Mouse (Mus musculus) left cerebral cortex, adult 2 months (tissue): ENCODE measurements around the gene Srebf2. TPM values are rescaled to one million over a fixed set of nuclear protein-coding genes. Genes with fewer than 3 reads are reported as not detected.

Source experiments
- DNase-seq, 2 experiments: peaks; one replicate each; pipeline ENCODE4 v3.0.0; 2021 to 2022; ENCODE audit warnings: low spot score in 2 of 2, mixed read lengths in 1 of 2; ENCODE audit errors: extremely low spot score in 1 of 2
- H3K27ac ChIP-seq: fragments of 200-600 bp; 2 replicates; pipeline ENCODE4 v1.8.1; 2022
- H3K4me3 ChIP-seq: fragments of 200-600 bp; 2 replicates; pipeline ENCODE4 v1.8.1; 2022
- CTCF ChIP-seq: fragments of 200-600 bp; IDR thresholded peaks from 2 replicates; pipeline ENCODE4 v1.8.1; 2022; ENCODE audit warnings: antibody characterized with exemption, mild to moderate bottlenecking, moderate library complexity
- intact Hi-C: fragments of 180-260 bp; cut with DNase I; formaldehyde crosslinking; loops from one replicate; pipeline ENCODE4 v1.15.1; 2025
- total RNA-seq, 2 experiments: library from RNA; stranded (reverse); gene quantifications; 2 replicates each; pipeline ENCODE4 v1.2.3; 2021

Gene Srebf2
- total RNA-seq, 2 experiments from 2014 or later = 187 to 202 TPM

GRCm38 (mm10) chr15:82169671-82170070, 22.7 kb downstream of the Srebf2 start:
- Histone ChIP-seq H3K4me3 (no peak overlapping the region), H3K27ac (no peak overlapping the region)
- no peak for TF ChIP-seq CTCF
- intact Hi-C loops = no loop called here
- no peak for DNase-seq

GRCm38 (mm10) chr15:82170437-82171377, 23.7 kb downstream of the Srebf2 start:
- TF ChIP-seq CTCF = no peak
- H3K4me3 ChIP-seq = no peak overlapping the region
- intact Hi-C loops = no loop called here
- no peak overlapping the region for H3K27ac ChIP-seq
- no peak for DNase-seq

- intact Hi-C loops = no loop called here
- Histone ChIP-seq H3K27ac (no peak overlapping the region), H3K4me3 (no peak overlapping the region)
- DNase-seq = no peak
- TF ChIP-seq CTCF = no peak
These were observed 25.7 kb downstream of the Srebf2 start for GRCm38 (mm10) chr15:82172648-82173047.

- no peak for DNase-seq
- H3K4me3 ChIP-seq = no peak overlapping the region
- TF ChIP-seq CTCF = no peak
- H3K27ac ChIP-seq = no peak overlapping the region
- intact Hi-C loops = no loop called here
These were observed 28.1 kb downstream of the Srebf2 start for GRCm38 (mm10) chr15:82175091-82175490.

GRCm38 (mm10) chr15:82177743-82178290, 30.8 kb downstream of the Srebf2 start:
- intact Hi-C loops = no loop called here
- TF ChIP-seq CTCF = no peak
- DNase-seq = no peak
- H3K27ac ChIP-seq = no peak overlapping the region; the same call in 1 of the 2 replicates
- H3K4me3 ChIP-seq = no peak overlapping the region

- H3K27ac ChIP-seq = no peak overlapping the region
- no peak for TF ChIP-seq CTCF
- intact Hi-C loops = no loop called here
- H3K4me3 ChIP-seq = no peak overlapping the region
- no peak for DNase-seq
These were observed 34.1 kb downstream of the Srebf2 start for GRCm38 (mm10) chr15:82181131-82181530.

- intact Hi-C loops = no loop called here
- TF ChIP-seq CTCF = peak; percentile 30
- no peak for DNase-seq
- H3K27ac ChIP-seq = no peak overlapping the region
- no peak overlapping the region for H3K4me3 ChIP-seq
These were observed 35.3 kb downstream of the Srebf2 start for GRCm38 (mm10) chr15:82182311-82182710.

GRCm38 (mm10) chr15:82183596-82183995, 36.6 kb downstream of the Srebf2 start:
- H3K27ac ChIP-seq = no peak overlapping the region
- H3K4me3 ChIP-seq = no peak overlapping the region
- DNase-seq = no peak
- intact Hi-C loops = no loop called here
- TF ChIP-seq CTCF = no peak

GRCm38 (mm10) chr15:82184183-82184582, 37.2 kb downstream of the Srebf2 start:
- intact Hi-C loops = no loop called here
- no peak for TF ChIP-seq CTCF
- Histone ChIP-seq H3K4me3 (no peak overlapping the region), H3K27ac (no peak overlapping the region)
- DNase-seq = no peak

GRCm38 (mm10) chr15:82184656-82185055, 37.7 kb downstream of the Srebf2 start:
- no peak for DNase-seq
- Histone ChIP-seq H3K4me3 (no peak overlapping the region), H3K27ac (no peak overlapping the region)
- no peak for TF ChIP-seq CTCF
- intact Hi-C loops = no loop called here

- Histone ChIP-seq H3K4me3 (no peak overlapping the region), H3K27ac (no peak overlapping the region)
- DNase-seq = no peak
- no peak for TF ChIP-seq CTCF
- intact Hi-C loops = no loop called here
These were observed 38.2 kb downstream of the Srebf2 start for GRCm38 (mm10) chr15:82185062-82185783.

- Histone ChIP-seq H3K27ac (no peak overlapping the region), H3K4me3 (no peak overlapping the region)
- TF ChIP-seq CTCF = no peak
- DNase-seq = no peak
- intact Hi-C loops = no loop called here
These were observed 39.1 kb downstream of the Srebf2 start for GRCm38 (mm10) chr15:82186131-82186530.
